Mouse (Mus musculus) small intestine, adult 2 months (tissue): Measurements from ENCODE around the gene Ninj2. TPM values are rescaled to one million over a fixed set of nuclear protein-coding genes. Genes with fewer than 3 reads are reported as not detected.
A peak's percentile ranks its signal among the peaks of the same experiment; 100 is the strongest.

Source experiments
- H3K27ac ChIP-seq: fragments of 200-500 bp; 2 replicates; pipeline ENCODE4 v1.5.1; 2012; ENCODE audit warnings: low read depth, low read length, control low read depth, inconsistent platforms; ENCODE audit not compliant: insufficient read depth
- H3K27me3 ChIP-seq: fragments of 200-500 bp; 2 replicates; pipeline ENCODE4 v1.6.1; 2012; ENCODE audit warnings: mild to moderate bottlenecking, moderate library complexity, low read length, inconsistent platforms; ENCODE audit not compliant: control insufficient read depth, insufficient read depth
- H3K36me3 ChIP-seq: fragments of 200-500 bp; 2 replicates; pipeline ENCODE4 v1.6.1; 2012; ENCODE audit warnings: mild to moderate bottlenecking, low read length, control low read depth, inconsistent platforms; ENCODE audit not compliant: control insufficient read depth, insufficient read depth
- H3K4me1 ChIP-seq: fragments of 200-500 bp; 2 replicates; pipeline ENCODE4 v1.6.1; 2012; ENCODE audit warnings: low read length, inconsistent platforms, mixed read lengths; ENCODE audit not compliant: control insufficient read depth, insufficient read depth, insufficient read length
- H3K4me3 ChIP-seq: fragments of 200-500 bp; 2 replicates; pipeline ENCODE4 v1.5.1; 2012; ENCODE audit warnings: low read depth, mild to moderate bottlenecking, control low read depth, inconsistent platforms, low read length, moderate library complexity
- CTCF ChIP-seq: fragments of 200-500 bp; IDR thresholded peaks from 2 replicates; pipeline ENCODE4 v1.5.1; 2012; ENCODE audit warnings: low read depth, mild to moderate bottlenecking, control low read depth, inconsistent platforms, low read length, moderate library complexity, mixed read lengths; ENCODE audit not compliant: insufficient replicate concordance, insufficient read length; ENCODE audit errors: extremely low read depth
- POLR2A ChIP-seq: fragments of 200-500 bp; IDR thresholded peaks from 2 replicates; pipeline ENCODE4 v1.6.1; 2012; ENCODE audit warnings: low read depth, mild to moderate bottlenecking, control low read depth, inconsistent platforms, low read length, moderate library complexity
- WGBS: fragments of 180-500 bp; shearing (Covaris S2); methylation state at CpG from one replicate; pipeline ENCODE4 v1.1.7; 2018; 5-methylcytosine and 5-hydroxymethylcytosine counted together
- polyA plus RNA-seq: library from polyadenylated mRNA; depleted of rRNA; stranded (reverse); fragments of >200 nt; gene quantifications from 2 replicates; pipeline ENCODE4 v1.2.3, GENCODE M21; 2012

Gene Ninj2
- polyA plus RNA-seq, 1 experiment: not detected

DNA sequence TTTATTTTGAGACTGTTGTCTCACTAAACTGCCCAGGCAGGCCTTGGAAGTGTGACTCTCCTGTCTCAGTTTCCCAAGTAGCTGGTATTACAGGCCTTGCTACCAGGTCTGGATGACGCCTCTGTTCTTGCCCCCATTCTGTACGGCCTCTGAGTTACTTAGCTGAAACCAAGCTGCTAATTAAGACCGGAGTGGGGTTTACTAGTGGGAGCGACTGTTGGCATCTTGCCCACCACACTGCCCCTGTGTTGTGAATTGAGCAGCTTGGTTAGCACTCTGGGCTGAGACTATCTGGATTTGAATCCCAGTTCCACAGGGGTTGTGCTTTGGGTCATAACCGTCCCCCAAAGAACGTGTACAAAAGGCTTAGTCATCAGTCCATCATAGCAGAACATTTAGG, 64.3 kb downstream of the Ninj2 start:
- Histone ChIP-seq H3K27ac (no peak overlapping the region), H3K4me3 (no peak overlapping the region), H3K36me3 (no peaks in the 10 kb centered on the region), H3K4me1 (peaks cover 4% of the 10 kb centered on the region), H3K27me3 (no peaks in the 10 kb centered on the region)
- WGBS: 82% methylated on average over 6 of the region's 6 CpGs
- TF ChIP-seq POLR2A: no peak
- TF ChIP-seq CTCF: no peak

DNA sequence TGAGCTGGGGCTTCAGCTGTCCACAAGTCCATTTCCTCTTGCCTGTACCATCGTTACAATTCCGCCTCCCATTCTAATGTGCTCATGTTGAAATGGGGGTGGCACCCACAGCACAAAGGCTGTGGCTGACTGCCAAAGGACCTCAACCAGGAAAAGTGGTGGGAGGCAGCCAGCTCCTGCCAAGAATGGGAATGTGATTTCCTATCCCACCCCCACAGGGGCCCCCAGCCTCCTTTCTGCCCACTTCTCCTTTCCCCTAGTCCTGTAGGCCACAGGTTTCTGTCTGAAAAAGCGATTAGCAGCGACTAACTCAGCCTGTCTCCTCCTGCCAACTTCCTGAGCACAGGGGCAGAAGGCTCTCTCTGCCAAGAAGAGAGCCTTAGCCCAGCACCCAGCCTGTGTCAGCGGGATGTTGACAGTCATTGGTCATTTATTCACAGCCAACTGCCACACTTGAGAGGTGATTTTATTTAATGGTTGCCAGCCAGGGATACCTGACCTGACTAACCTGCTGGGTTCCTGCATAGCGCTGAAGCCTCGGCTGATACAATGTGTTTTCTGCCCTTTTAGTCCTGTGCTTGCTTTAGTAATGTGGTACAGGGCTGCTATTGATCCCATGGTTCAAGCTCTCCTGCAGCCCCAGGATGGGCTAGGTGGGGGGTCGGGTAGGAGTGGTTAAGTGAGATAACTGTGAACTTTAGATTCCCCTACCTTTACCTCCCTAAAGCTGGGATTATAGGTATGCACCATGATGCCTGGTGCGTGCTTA, 66.2 kb downstream of the Ninj2 start:
- peaks cover 4% of the 10 kb centered on the region; the same call in 1 of the 2 replicates for H3K4me1 ChIP-seq
- no peak overlapping the region for H3K4me3 ChIP-seq
- no peaks in the 10 kb centered on the region for H3K36me3 ChIP-seq
- H3K27me3 ChIP-seq: no peaks in the 10 kb centered on the region
- H3K27ac ChIP-seq: no peak overlapping the region
- no peak for TF ChIP-seq POLR2A
- no peak for TF ChIP-seq CTCF
- 44% methylated on average over 9 of the region's 9 CpGs for WGBS

DNA sequence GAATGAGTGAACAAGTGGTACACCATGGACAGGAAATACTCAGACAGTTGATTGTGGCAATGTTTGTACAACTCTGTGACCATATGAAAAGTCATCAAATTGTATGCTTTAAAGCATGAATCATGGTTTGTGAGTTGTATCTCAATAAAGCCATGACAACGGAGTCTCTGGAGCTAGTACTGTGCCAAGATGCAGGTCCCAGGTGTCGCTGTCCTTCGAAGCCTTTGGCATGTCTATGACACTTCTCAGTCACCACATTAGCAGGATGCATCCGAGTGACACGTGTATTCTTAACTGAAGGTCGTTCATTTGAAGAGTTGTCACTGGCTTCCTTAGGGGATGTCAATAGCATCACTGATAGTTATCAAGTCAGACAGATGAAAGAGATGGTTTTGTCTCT, 69.8 kb downstream of the Ninj2 start:
- WGBS: 72% methylated on average over 6 of the region's 6 CpGs
- no peak for TF ChIP-seq CTCF
- no peak for TF ChIP-seq POLR2A
- no peaks in the 10 kb centered on the region for H3K36me3 ChIP-seq
- H3K4me1 ChIP-seq: peaks cover 2% of the 10 kb centered on the region; the same call in 1 of the 2 replicates
- no peaks in the 10 kb centered on the region for H3K27me3 ChIP-seq
- H3K4me3 ChIP-seq: no peak overlapping the region
- H3K27ac ChIP-seq: no peak overlapping the region

DNA sequence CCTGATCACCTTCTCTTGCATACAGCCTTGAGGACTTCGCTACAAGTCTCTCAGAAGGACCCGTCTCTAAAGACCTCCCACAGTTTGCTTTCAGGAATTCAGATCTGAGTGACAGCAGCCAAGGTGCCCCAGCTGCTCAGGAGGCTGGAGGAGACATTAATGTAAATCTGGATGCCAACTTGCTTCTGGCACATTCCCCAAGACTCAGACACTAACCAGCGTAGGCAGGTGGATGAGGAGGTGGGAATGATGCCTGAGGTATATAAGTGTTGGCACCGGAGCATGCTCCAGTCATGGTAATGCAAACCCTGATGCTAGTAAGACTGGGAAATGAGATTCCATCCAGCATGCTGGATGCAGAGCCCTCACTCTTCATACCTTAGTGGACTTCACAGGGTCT, 71.6 kb downstream of the Ninj2 start:
- Histone ChIP-seq H3K27ac (no peak overlapping the region), H3K4me3 (no peak overlapping the region), H3K36me3 (no peaks in the 10 kb centered on the region), H3K4me1 (peaks cover 2% of the 10 kb centered on the region; the same call in 1 of the 2 replicates), H3K27me3 (no peaks in the 10 kb centered on the region)
- WGBS: 88% methylated on average over 4 of the region's 4 CpGs
- TF ChIP-seq POLR2A: no peak
- TF ChIP-seq CTCF: no peak

DNA sequence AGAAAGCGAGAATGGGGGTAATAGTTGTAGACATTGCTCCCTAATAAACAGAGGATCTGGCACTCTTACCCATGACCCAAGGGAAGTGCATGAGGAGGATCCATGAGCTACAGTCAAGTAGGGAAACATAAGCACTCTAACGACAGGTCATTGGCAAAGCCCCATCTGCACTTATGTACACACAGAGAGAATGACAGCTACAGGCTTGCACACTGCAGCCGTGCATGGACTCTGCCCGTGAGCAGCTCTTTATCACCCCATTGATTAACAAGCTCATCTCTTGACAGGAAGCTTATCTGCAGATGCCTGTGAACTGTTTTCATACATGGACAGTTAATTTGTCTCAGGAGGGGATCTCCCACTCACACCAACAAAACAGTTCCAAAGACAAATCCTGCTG, 74.4 kb downstream of the Ninj2 start:
- Histone ChIP-seq H3K4me3 (no peak overlapping the region), H3K27ac (no peak overlapping the region), H3K27me3 (no peaks in the 10 kb centered on the region), H3K4me1 (peaks cover 2% of the 10 kb centered on the region; the same call in 1 of the 2 replicates), H3K36me3 (no peaks in the 10 kb centered on the region)
- no peak for TF ChIP-seq CTCF
- WGBS: 24% methylated on average over 4 of the region's 4 CpGs

DNA sequence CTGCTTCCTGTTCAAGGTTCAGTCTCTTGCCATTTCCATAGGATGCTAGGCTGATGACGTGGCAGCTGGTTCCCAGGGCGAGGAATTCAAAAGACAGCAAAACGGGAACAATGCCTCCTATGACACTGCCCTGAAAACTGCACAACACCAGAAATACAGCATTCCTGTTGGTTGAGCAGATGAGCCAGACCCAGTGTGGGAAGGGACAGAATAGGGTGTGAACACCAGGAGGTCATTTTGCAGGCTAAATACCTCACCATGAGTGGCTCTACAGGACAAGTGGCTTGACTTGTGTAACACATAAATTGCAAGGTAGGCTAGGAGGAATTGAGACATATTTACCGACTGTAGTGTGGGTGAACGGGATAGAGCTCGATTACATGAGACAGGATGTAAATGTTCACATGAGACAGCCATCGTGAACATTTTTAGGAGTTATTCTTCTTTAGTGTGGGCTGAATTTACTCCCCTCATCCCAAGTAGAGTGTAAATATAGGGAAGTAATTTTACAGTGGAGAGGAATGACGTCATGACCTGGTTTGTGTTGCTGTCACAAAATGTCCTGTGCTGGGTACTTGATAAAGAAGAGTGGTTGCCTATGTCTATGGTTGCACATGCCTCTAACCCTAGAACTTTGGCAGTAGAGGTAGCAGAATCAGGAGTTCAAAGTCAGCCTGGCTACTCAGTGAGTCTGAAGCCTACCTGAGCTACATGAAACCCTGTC, 79.3 kb downstream of the Ninj2 start:
- WGBS: 58% methylated on average over 8 of the region's 8 CpGs
- Histone ChIP-seq H3K27ac (no peak overlapping the region), H3K4me3 (no peak overlapping the region), H3K4me1 (peaks cover 14% of the 10 kb centered on the region), H3K27me3 (no peaks in the 10 kb centered on the region), H3K36me3 (no peaks in the 10 kb centered on the region)
- TF ChIP-seq POLR2A (no peak), CTCF (no peak)

DNA sequence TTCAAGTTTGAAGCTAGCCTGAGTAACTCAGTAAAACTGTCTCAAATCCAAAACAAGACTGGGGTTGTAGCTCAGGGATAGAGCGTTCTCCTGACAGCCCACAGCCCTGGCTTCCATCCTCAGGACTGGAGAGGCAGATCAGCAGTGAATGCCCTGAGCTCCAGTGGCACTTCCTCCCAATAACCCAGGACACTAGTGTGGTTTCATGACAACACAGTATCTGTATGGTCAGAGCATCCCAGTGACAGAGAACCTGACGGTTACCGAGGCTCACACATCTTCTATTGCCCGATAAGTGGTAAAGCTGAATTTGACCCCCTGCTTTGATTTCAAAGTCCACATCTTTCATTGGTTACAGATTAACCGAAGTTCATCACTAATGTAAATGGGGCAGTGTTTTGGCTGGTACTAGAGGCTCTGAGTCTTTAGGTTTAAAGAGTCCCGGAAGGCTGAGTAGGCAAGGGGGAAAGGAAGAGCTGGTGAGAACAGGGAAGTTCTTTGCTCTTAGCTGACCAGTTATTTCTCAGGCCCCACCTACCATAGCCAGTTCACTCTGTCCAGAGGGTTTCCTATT, 81.0 kb downstream of the Ninj2 start:
- no peak overlapping the region for H3K4me3 ChIP-seq
- H3K4me1 ChIP-seq: peaks cover 14% of the 10 kb centered on the region
- no peaks in the 10 kb centered on the region for H3K27me3 ChIP-seq
- H3K27ac ChIP-seq: peak overlapping the region; percentile 71
- 31% methylated on average over 6 of the region's 6 CpGs for WGBS
- TF ChIP-seq POLR2A (no peak), CTCF (no peak)
- no peaks in the 10 kb centered on the region for H3K36me3 ChIP-seq
